Mouse (Mus musculus): ENCODE measurements around the gene Gm6377. TPM values are rescaled to one million over a fixed set of nuclear protein-coding genes. Genes with fewer than 3 reads are reported as not detected.

The Gm6377 gene
- not detected in 2 replicates for polyA plus RNA-seq (2015; fragmentation: Nextera tagmentation; extraction: Ambion mirVana)

GRCm38 (mm10) chrX:109196468-109196867 is at the start of gene Gm6377:
Gene Gm6377 (plus strand): TSS chrX:109196756.
- H3K4me2 ChIP-seq: no peak within 1 kb of the TSS
- WGBS: 74% methylated on average over 4 of the region's 4 CpGs
- ATAC-seq (ENCODE audit: borderline replicate concordance, extremely low read depth, low FRiP score, low TSS enrichment): no peak
- H3K27me3 ChIP-seq: no peaks in the 10 kb centered on the region
- H3K4me1 ChIP-seq: no peaks in the 10 kb centered on the region
- no peak within 1 kb of the TSS for H3K9ac ChIP-seq
- no peaks in the 10 kb centered on the region for H3K36me3 ChIP-seq
- H3K27ac ChIP-seq: no peak within 1 kb of the TSS
- H3K4me3 ChIP-seq: no peak within 1 kb of the TSS
- no peaks in the 10 kb centered on the region for H3K9me3 ChIP-seq

DNA sequence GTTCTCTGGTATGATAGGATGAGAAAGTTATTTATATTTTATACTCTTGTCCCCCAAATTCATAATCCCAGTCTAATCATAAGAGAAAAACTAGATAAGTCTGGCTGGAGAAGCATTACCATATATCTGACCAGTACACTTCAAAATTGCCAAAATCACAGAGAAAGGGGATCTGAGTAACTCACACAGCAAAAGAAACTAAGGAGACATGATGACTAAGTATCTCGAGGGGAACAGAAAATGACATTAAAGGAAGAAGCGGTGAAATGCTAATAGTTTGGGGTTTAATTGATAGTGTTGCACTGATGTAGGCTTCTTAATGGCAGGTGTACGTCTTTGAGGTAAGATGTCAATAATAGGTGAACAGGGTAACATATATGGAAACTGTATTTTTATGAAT is 49.4 kb upstream of the Gm6377 start:
- WGBS: 89% methylated on average over 3 of the region's 3 CpGs

GRCm38 (mm10) chrX:109151228-109151627 is 45.3 kb upstream of the Gm6377 start:
- H3K27me3 ChIP-seq: no peaks in the 10 kb centered on the region
- no peak for ATAC-seq (ENCODE audit: borderline replicate concordance, extremely low read depth, low FRiP score, low TSS enrichment)
- no peak overlapping the region for H3K4me2 ChIP-seq
- no peak overlapping the region for H3K4me3 ChIP-seq
- no peaks in the 10 kb centered on the region for H3K9me3 ChIP-seq
- H3K4me1 ChIP-seq: no peaks in the 10 kb centered on the region
- no peaks in the 10 kb centered on the region for H3K36me3 ChIP-seq
- WGBS: 84% methylated on average over 2 of the region's 2 CpGs
- no peak overlapping the region for H3K27ac ChIP-seq
- H3K9ac ChIP-seq: no peak overlapping the region

More for the DNA sequence above, 49.4 kb upstream of the Gm6377 start:
- no peak overlapping the region for H3K4me2 ChIP-seq
- no peaks in the 10 kb centered on the region for H3K9me3 ChIP-seq
- no peaks in the 10 kb centered on the region; the same call in 1 of the 2 replicates for H3K4me1 ChIP-seq
- no peak overlapping the region for H3K4me3 ChIP-seq
- no peak overlapping the region for H3K27ac ChIP-seq
- no peaks in the 10 kb centered on the region for H3K27me3 ChIP-seq
- no peak for ATAC-seq (ENCODE audit: borderline replicate concordance, extremely low read depth, low FRiP score, low TSS enrichment)
- no peak overlapping the region for H3K9ac ChIP-seq
- H3K36me3 ChIP-seq: no peaks in the 10 kb centered on the region

- H3K4me2 ChIP-seq: no peak overlapping the region
- no peak overlapping the region for H3K4me3 ChIP-seq
- no peak overlapping the region for H3K9ac ChIP-seq
- H3K4me1 ChIP-seq: no peaks in the 10 kb centered on the region
- no peaks in the 10 kb centered on the region for H3K9me3 ChIP-seq
- no peak overlapping the region for H3K27ac ChIP-seq
- 65% methylated on average over 1 of the region's 1 CpGs for WGBS
- ATAC-seq (ENCODE audit: borderline replicate concordance, extremely low read depth, low FRiP score, low TSS enrichment): no peak
- no peaks in the 10 kb centered on the region for H3K36me3 ChIP-seq
- no peaks in the 10 kb centered on the region for H3K27me3 ChIP-seq
Measured at GRCm38 (mm10) chrX:109160326-109160725, 36.2 kb upstream of the Gm6377 start.

DNA sequence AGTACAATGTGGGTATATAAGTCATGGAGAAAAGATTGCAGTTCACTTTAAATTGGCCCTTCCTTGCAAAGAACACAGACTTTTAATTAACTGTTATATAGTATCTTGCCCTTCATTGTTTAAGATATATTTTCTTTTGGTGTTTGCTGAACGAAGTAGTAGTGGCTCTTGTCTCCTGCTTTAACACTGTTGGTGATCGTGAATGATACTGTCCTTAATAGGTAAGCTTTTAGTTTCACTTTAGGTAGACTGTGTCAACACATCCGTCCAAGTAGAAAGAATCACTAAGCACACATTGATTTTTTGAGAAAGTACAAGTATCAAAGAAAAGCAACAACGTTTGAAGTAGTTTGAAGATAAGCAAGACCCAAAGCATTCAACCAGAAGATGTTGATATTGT is 35.7 kb upstream of the Gm6377 start:
- no peak for ATAC-seq (ENCODE audit: borderline replicate concordance, extremely low read depth, low FRiP score, low TSS enrichment)
- H3K9ac ChIP-seq: no peak overlapping the region
- no peaks in the 10 kb centered on the region for H3K9me3 ChIP-seq
- no peaks in the 10 kb centered on the region for H3K4me1 ChIP-seq
- H3K27me3 ChIP-seq: no peaks in the 10 kb centered on the region
- H3K27ac ChIP-seq: no peak overlapping the region
- no peak overlapping the region for H3K4me3 ChIP-seq
- 57% methylated on average over 4 of the region's 4 CpGs for WGBS
- no peak overlapping the region for H3K4me2 ChIP-seq
- H3K36me3 ChIP-seq: no peaks in the 10 kb centered on the region

DNA sequence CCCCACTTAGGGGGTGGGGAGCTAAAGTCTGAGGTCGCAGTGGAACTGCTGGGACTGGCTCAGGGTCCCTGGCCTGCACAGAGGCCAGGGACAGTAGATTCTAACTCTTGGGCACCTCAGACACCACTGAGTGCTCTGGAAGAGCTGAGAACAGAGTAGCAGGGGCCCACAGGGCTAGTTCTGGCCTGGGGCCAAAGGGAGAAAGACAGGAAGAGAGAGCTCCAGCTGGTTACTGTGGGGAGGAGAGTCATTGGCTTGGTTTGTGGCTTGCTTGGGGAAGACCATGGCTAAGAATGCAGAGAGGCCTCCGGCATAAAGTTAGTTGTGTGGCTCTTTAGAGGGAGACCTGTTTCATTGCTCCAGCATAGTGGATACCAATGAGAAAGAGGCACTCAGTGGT is 21.5 kb upstream of the Gm6377 start:
- Histone ChIP-seq H3K27ac (0 out of 2 replicates have a peak overlapping the region, but pooled peaks have one; percentile 10), H3K9ac (no peak overlapping the region), H3K4me2 (no peak overlapping the region), H3K36me3 (no peaks in the 10 kb centered on the region), H3K4me1 (peaks cover 4% of the 10 kb centered on the region; the same call in 1 of the 2 replicates), H3K4me3 (no peak overlapping the region), H3K9me3 (no peaks in the 10 kb centered on the region), H3K27me3 (no peaks in the 10 kb centered on the region)
- peak; percentile 46; the same call in 1 of the 2 replicates for ATAC-seq (ENCODE audit: borderline replicate concordance, extremely low read depth, low FRiP score, low TSS enrichment)
- 51% methylated on average over 2 of the region's 2 CpGs for WGBS

GRCm38 (mm10) chrX:109175470-109175869 is 21.1 kb upstream of the Gm6377 start:
- Histone ChIP-seq H3K27me3 (no peaks in the 10 kb centered on the region), H3K27ac (0 out of 2 replicates have a peak overlapping the region, but pooled peaks have one; percentile 10), H3K4me2 (no peak overlapping the region), H3K36me3 (no peaks in the 10 kb centered on the region), H3K4me1 (peaks cover 4% of the 10 kb centered on the region; the same call in 1 of the 2 replicates), H3K9ac (no peak overlapping the region), H3K4me3 (no peak overlapping the region), H3K9me3 (no peaks in the 10 kb centered on the region)
- ATAC-seq (ENCODE audit: borderline replicate concordance, extremely low read depth, low FRiP score, low TSS enrichment): peak; percentile 49; the same call in 1 of the 2 replicates
- 27% methylated on average over 3 of the region's 3 CpGs for WGBS

DNA sequence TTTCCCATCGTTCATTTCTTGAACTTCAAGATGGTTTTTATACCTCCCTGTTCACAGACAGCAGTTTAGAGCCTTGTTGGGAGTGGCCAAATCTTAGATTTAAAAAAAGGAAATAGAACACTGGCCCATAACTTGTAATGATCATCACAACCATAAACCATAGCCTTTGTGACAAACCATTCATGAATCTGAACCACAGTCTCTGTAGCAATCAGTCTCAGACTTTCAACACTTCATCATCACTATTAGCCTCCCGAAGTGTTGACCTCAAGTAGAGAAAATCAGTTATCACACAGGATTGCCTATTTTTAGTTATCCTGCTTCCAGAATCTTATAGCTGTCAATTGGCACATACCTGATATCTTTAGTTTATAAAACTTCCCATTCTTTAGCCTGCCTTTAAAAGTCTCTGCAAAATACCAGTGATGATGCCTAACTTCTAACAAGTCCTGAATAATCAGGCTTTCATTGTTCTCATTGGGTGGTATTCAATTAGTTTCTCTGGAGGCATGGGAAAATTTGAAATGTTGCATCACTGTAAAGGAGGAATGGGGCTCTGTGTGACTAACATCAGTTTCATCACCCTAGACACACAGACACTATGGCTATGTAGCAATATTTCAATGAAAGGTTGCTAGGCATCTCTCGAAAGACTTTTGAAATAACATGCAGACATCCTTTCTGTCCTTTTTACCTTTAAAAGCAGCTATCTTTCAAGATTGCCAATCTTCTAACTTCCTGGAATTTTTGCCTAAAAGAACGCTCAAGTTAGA is 11.7 kb upstream of the Gm6377 start:
- ATAC-seq (ENCODE audit: borderline replicate concordance, extremely low read depth, low FRiP score, low TSS enrichment): no peak
- Histone ChIP-seq H3K9me3 (no peaks in the 10 kb centered on the region), H3K36me3 (no peaks in the 10 kb centered on the region), H3K4me2 (no peak overlapping the region), H3K27ac (no peak overlapping the region), H3K9ac (no peak overlapping the region), H3K4me1 (no peaks in the 10 kb centered on the region), H3K27me3 (no peaks in the 10 kb centered on the region), H3K4me3 (no peak overlapping the region)
- whole genome bisulfite sequencing: 76% methylated on average over 4 of the region's 4 CpGs

GRCm38 (mm10) chrX:109189607-109190006 is 6.9 kb upstream of the Gm6377 start:
- Histone ChIP-seq H3K4me1 (no peaks in the 10 kb centered on the region), H3K27me3 (no peaks in the 10 kb centered on the region), H3K9me3 (no peaks in the 10 kb centered on the region), H3K9ac (no peak overlapping the region), H3K4me2 (no peak overlapping the region), H3K4me3 (no peak overlapping the region), H3K36me3 (no peaks in the 10 kb centered on the region), H3K27ac (no peak overlapping the region)
- ATAC-seq (ENCODE audit: borderline replicate concordance, extremely low read depth, low FRiP score, low TSS enrichment): no peak
- 84% methylated on average over 4 of the region's 4 CpGs for WGBS

DNA sequence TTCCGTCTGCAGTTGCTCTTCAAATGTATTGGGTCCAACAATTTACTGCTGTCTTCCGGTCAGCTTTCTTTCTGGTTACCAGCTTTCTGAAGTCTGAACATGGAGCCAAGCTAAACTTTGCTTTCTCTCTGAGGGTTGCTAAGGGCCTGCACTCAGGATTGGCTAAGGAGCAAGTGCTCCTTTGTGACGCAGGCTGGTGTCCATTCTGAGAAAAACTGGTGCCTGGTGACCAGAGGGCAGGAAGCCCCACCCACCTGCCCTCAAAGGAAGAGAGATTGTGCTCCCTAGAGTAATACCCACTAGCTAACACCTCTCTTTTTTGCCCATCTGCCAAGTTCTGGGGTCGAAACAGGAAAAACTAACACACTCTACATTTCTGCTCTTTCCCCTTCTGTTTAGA is 5.6 kb upstream of the Gm6377 start:
- H3K4me2 ChIP-seq: no peak overlapping the region
- H3K9ac ChIP-seq: no peak overlapping the region
- WGBS: 46% methylated on average over 4 of the region's 4 CpGs
- no peaks in the 10 kb centered on the region for H3K4me1 ChIP-seq
- no peaks in the 10 kb centered on the region for H3K9me3 ChIP-seq
- peak overlapping the region; percentile 20; the same call in 1 of the 2 replicates for H3K27ac ChIP-seq
- H3K36me3 ChIP-seq: no peaks in the 10 kb centered on the region
- H3K4me3 ChIP-seq: no peak overlapping the region
- H3K27me3 ChIP-seq: no peaks in the 10 kb centered on the region
- 0 out of 2 replicates have a peak, but pooled peaks have one; percentile 49 for ATAC-seq (ENCODE audit: borderline replicate concordance, extremely low read depth, low FRiP score, low TSS enrichment)

GRCm38 (mm10) chrX:109191436-109191835 is 5.1 kb upstream of the Gm6377 start:
- Histone ChIP-seq H3K4me3 (no peak overlapping the region), H3K4me1 (no peaks in the 10 kb centered on the region), H3K27me3 (no peaks in the 10 kb centered on the region), H3K27ac (peak overlapping the region; percentile 20; the same call in 1 of the 2 replicates), H3K9ac (no peak overlapping the region), H3K4me2 (no peak overlapping the region), H3K9me3 (no peaks in the 10 kb centered on the region), H3K36me3 (no peaks in the 10 kb centered on the region)
- peak; percentile 52; the same call in 1 of the 2 replicates for ATAC-seq (ENCODE audit: borderline replicate concordance, extremely low read depth, low FRiP score, low TSS enrichment)
- 38% methylated on average over 4 of the region's 4 CpGs for WGBS

- Histone ChIP-seq H3K27ac (no peak overlapping the region), H3K36me3 (no peaks in the 10 kb centered on the region), H3K4me2 (no peak overlapping the region), H3K9me3 (no peaks in the 10 kb centered on the region), H3K4me1 (no peaks in the 10 kb centered on the region), H3K27me3 (no peaks in the 10 kb centered on the region), H3K4me3 (no peak overlapping the region), H3K9ac (no peak overlapping the region)
- no peak for ATAC-seq (ENCODE audit: borderline replicate concordance, extremely low read depth, low FRiP score, low TSS enrichment)
Measured at GRCm38 (mm10) chrX:109207843-109208242, 11.3 kb downstream of the Gm6377 start.

All from lung, embryonic 15.5 days (tissue).